Mouse (Mus musculus): ENCODE results near the gene Eme2. TPM values are rescaled to one million over a fixed set of nuclear protein-coding genes. Genes with fewer than 3 reads are reported as not detected.

Gene Eme2
- polyA plus RNA-seq (2015; fragmentation: Nextera tagmentation; extraction: Ambion mirVana) = 28.3 and 29.9 TPM in 2 replicates

GRCm38 (mm10) chr17:24894995-24895547 lies at the start of gene Eme2, which contains the start of gene Mrps34:
Gene Eme2 (minus strand): TSS chr17:24895087.
Gene Mrps34 (plus strand): TSS chr17:24895116.

GRCm38 (mm10) chr17:24936259-24937237 lies 41.7 kb upstream of the Eme2 start, which contains the start of gene Mapk8ip3:
Gene Mapk8ip3 (minus strand): TSS chr17:24936977.

GRCm38 (mm10) chr17:24896241-24896992 lies 1.5 kb upstream of the Eme2 start, which contains the start of gene Nme3:
Gene Nme3 (plus strand): TSS chr17:24896500.

GRCm38 (mm10) chr17:24886134-24886931 lies 8.6 kb downstream of the Eme2 start, which contains the start of the genes Nubp2 and Spsb3:
Gene Nubp2 (minus strand): TSS chr17:24886349.
Gene Spsb3 (plus strand): TSS chr17:24886643.

GRCm38 (mm10) chr17:24865776-24866175 lies 29.1 kb downstream of the Eme2 start, which contains the start of gene Igfals:
Gene Igfals (plus strand): TSS chr17:24865997.

GRCm38 (mm10) chr17:24850065-24850772 lies 44.7 kb downstream of the Eme2 start, which contains the start of gene Fahd1:
Gene Fahd1 (minus strand): TSS chr17:24850364.

GRCm38 (mm10) chr17:24839842-24840241 lies 55.0 kb downstream of the Eme2 start, which contains the start of gene Hagh:
Gene Hagh (plus strand): TSS chr17:24840143.

Other genes with a start within 250 kb of the Eme2 start
- 82.2 and 84.4 TPM in 2 replicates for gene Slc9a3r2, start 244.8 kb downstream of the Eme2 start, polyA plus RNA-seq (2015; fragmentation: Nextera tagmentation; extraction: Ambion mirVana)
- gene Npw, start 236.6 kb downstream of the Eme2 start, polyA plus RNA-seq (2015; fragmentation: Nextera tagmentation; extraction: Ambion mirVana) = 0.93 and 1.2 TPM in 2 replicates
- gene Zfp598, start 225.4 kb downstream of the Eme2 start, polyA plus RNA-seq (2015; fragmentation: Nextera tagmentation; extraction: Ambion mirVana) = 13.9 and 18.2 TPM in 2 replicates
- gene Syngr3, start 205.1 kb downstream of the Eme2 start, polyA plus RNA-seq (2015; fragmentation: Nextera tagmentation; extraction: Ambion mirVana) = 269 and 290 TPM in 2 replicates
- 38.1 and 38.9 TPM in 2 replicates for gene Gfer, start 198.9 kb downstream of the Eme2 start, polyA plus RNA-seq (2015; fragmentation: Nextera tagmentation; extraction: Ambion mirVana)
- 1.7 and 2.3 TPM in 2 replicates for gene Noxo1, start 198.9 kb downstream of the Eme2 start, polyA plus RNA-seq (2015; fragmentation: Nextera tagmentation; extraction: Ambion mirVana)
- 43.3 and 47.7 TPM in 2 replicates for gene Tbl3, start 187.4 kb downstream of the Eme2 start, polyA plus RNA-seq (2015; fragmentation: Nextera tagmentation; extraction: Ambion mirVana)
- gene Rnf151, start 177.0 kb downstream of the Eme2 start, polyA plus RNA-seq (2015; fragmentation: Nextera tagmentation; extraction: Ambion mirVana) = not detected in 2 replicates
- gene Rps2, start 177.0 kb downstream of the Eme2 start, polyA plus RNA-seq (2015; fragmentation: Nextera tagmentation; extraction: Ambion mirVana) = 836 and 837 TPM in 2 replicates
- gene Ndufb10, start 170.6 kb downstream of the Eme2 start, polyA plus RNA-seq (2015; fragmentation: Nextera tagmentation; extraction: Ambion mirVana) = 375 and 378 TPM in 2 replicates
- 0.27 and 0.40 TPM in 2 replicates for gene Rpl3l, start 167.3 kb downstream of the Eme2 start, polyA plus RNA-seq (2015; fragmentation: Nextera tagmentation; extraction: Ambion mirVana)
- 24.4 and 29.7 TPM in 2 replicates for gene Msrb1, start 158.4 kb downstream of the Eme2 start, polyA plus RNA-seq (2015; fragmentation: Nextera tagmentation; extraction: Ambion mirVana)
- 0.20 and 0.57 TPM in 2 replicates for gene Hs3st6, start 142.1 kb downstream of the Eme2 start, polyA plus RNA-seq (2015; fragmentation: Nextera tagmentation; extraction: Ambion mirVana)
- not detected in 2 replicates for gene Meiob, start 90.8 kb downstream of the Eme2 start, polyA plus RNA-seq (2015; fragmentation: Nextera tagmentation; extraction: Ambion mirVana)
- 101 and 108 TPM in 2 replicates for gene Hagh, start 54.9 kb downstream of the Eme2 start, polyA plus RNA-seq (2015; fragmentation: Nextera tagmentation; extraction: Ambion mirVana)
- 28.1 and 29.5 TPM in 2 replicates for gene Fahd1, start 44.7 kb downstream of the Eme2 start, polyA plus RNA-seq (2015; fragmentation: Nextera tagmentation; extraction: Ambion mirVana)
- 0.25 and 0.35 TPM in 2 replicates for gene Igfals, start 29.1 kb downstream of the Eme2 start, polyA plus RNA-seq (2015; fragmentation: Nextera tagmentation; extraction: Ambion mirVana)
- gene Nubp2, start 8.7 kb downstream of the Eme2 start, polyA plus RNA-seq (2015; fragmentation: Nextera tagmentation; extraction: Ambion mirVana) = 61.6 and 67.5 TPM in 2 replicates
- gene Spsb3, start 8.4 kb downstream of the Eme2 start, polyA plus RNA-seq (2015; fragmentation: Nextera tagmentation; extraction: Ambion mirVana) = 85.2 and 90.4 TPM in 2 replicates
- gene Mrps34, start within 50 bp of the Eme2 start, polyA plus RNA-seq (2015; fragmentation: Nextera tagmentation; extraction: Ambion mirVana) = 131 and 137 TPM in 2 replicates
- gene Nme3, start 1.4 kb upstream of the Eme2 start, polyA plus RNA-seq (2015; fragmentation: Nextera tagmentation; extraction: Ambion mirVana) = 123 TPM in 2 replicates
- 58.6 and 70.9 TPM in 2 replicates for gene Mapk8ip3, start 41.9 kb upstream of the Eme2 start, polyA plus RNA-seq (2015; fragmentation: Nextera tagmentation; extraction: Ambion mirVana)
- 43.4 and 45.3 TPM in 2 replicates for gene Jpt2, start 65.6 kb upstream of the Eme2 start, polyA plus RNA-seq (2015; fragmentation: Nextera tagmentation; extraction: Ambion mirVana)
- gene Cramp1l, start 120.7 kb upstream of the Eme2 start, polyA plus RNA-seq (2015; fragmentation: Nextera tagmentation; extraction: Ambion mirVana) = 5.0 and 5.6 TPM in 2 replicates
- 10.6 and 12.1 TPM in 2 replicates for gene Ift140, start 121.0 kb upstream of the Eme2 start, polyA plus RNA-seq (2015; fragmentation: Nextera tagmentation; extraction: Ambion mirVana)
- gene Tmem204, start 188.5 kb upstream of the Eme2 start, polyA plus RNA-seq (2015; fragmentation: Nextera tagmentation; extraction: Ambion mirVana) = 10.5 and 10.7 TPM in 2 replicates
- gene Telo2, start 220.9 kb upstream of the Eme2 start, polyA plus RNA-seq (2015; fragmentation: Nextera tagmentation; extraction: Ambion mirVana) = 38.9 and 43.9 TPM in 2 replicates
- gene Ptx4, start 225.7 kb upstream of the Eme2 start, polyA plus RNA-seq (2015; fragmentation: Nextera tagmentation; extraction: Ambion mirVana) = 0.50 and 0.94 TPM in 2 replicates
- 19.8 and 20.7 TPM in 2 replicates for gene Clcn7, start 238.3 kb upstream of the Eme2 start, polyA plus RNA-seq (2015; fragmentation: Nextera tagmentation; extraction: Ambion mirVana)